Mouse (Mus musculus) heart, adult 2 months (tissue): ENCODE results near the gene Fkbp6. TPM values are rescaled to one million over a fixed set of nuclear protein-coding genes. Genes with fewer than 3 reads are reported as not detected.

Experiments
- DNase-seq, 2 experiments: peaks; one replicate each; pipeline ENCODE4 v3.0.0; 2021
- H3K27ac ChIP-seq: fragments of 200-600 bp; 2 replicates; pipeline ENCODE4 v1.8.1; 2022
- H3K27me3 ChIP-seq: fragments of 200-500 bp; 2 replicates; pipeline ENCODE4 v1.6.1; 2012; ENCODE audit warnings: mild to moderate bottlenecking, low read length, inconsistent platforms, mixed read lengths; ENCODE audit not compliant: control insufficient read depth, insufficient read depth
- H3K36me3 ChIP-seq: fragments of 200-500 bp; 2 replicates; pipeline ENCODE4 v1.6.1; 2012; ENCODE audit warnings: low read length, inconsistent platforms; ENCODE audit not compliant: control insufficient read depth, insufficient read depth
- H3K4me1 ChIP-seq: fragments of 200-500 bp; 2 replicates; pipeline ENCODE4 v1.6.1; 2011; ENCODE audit warnings: low read length; ENCODE audit not compliant: control insufficient read depth, insufficient read depth
- H3K4me3 ChIP-seq: fragments of 200-600 bp; 2 replicates; pipeline ENCODE4 v1.8.1; 2022
- H3K79me2 ChIP-seq: fragments of 200-500 bp; replicated peaks from 2 replicates; pipeline ENCODE4 v1.6.1; 2012; ENCODE audit warnings: mild to moderate bottlenecking, inconsistent platforms, low read length, moderate library complexity, mixed read lengths; ENCODE audit not compliant: control insufficient read depth, insufficient read depth
- H3K9ac ChIP-seq: fragments of 200-500 bp; 2 replicates; pipeline ENCODE4 v1.6.1; 2012; ENCODE audit warnings: low read depth, mild to moderate bottlenecking, control low read depth, inconsistent platforms, low read length, mixed read lengths
- CTCF ChIP-seq: fragments of 200-600 bp; IDR thresholded peaks from 2 replicates; pipeline ENCODE4 v1.8.1; 2022; ENCODE audit warnings: antibody characterized with exemption, mild to moderate bottlenecking, moderate library complexity
- EP300 ChIP-seq: fragments of 200-500 bp; IDR thresholded peaks from 2 replicates; pipeline ENCODE4 v1.6.1; 2011; ENCODE audit warnings: low read depth, low read length, control low read depth; ENCODE audit not compliant: insufficient read depth
- POLR2A ChIP-seq: fragments of 200-500 bp; IDR thresholded peaks from 2 replicates; pipeline ENCODE4 v1.6.1; 2011; ENCODE audit warnings: mild to moderate bottlenecking, low read depth, low read length, control low read depth; ENCODE audit not compliant: insufficient read depth
- WGBS: fragments of 180-500 bp; shearing (Covaris S2); methylation state at CpG from one replicate; pipeline ENCODE4 v1.1.7; 2018; 5-methylcytosine and 5-hydroxymethylcytosine counted together
- intact Hi-C: fragments of 180-260 bp; cut with DNase I; formaldehyde crosslinking; loops from one replicate; pipeline ENCODE4 v1.15.1; 2025
- long read RNA-seq: library from polyadenylated mRNA; stranded (forward); transcript quantifications from one replicate; pipeline ENCODE4 v2.0.0, GENCODE M21; 2021
- polyA plus RNA-seq: library from polyadenylated mRNA; depleted of rRNA; stranded (reverse); fragments of >200 nt; gene quantifications from 2 replicates; pipeline ENCODE4 v1.2.3, GENCODE M21; 2012; rRNA removed
- total RNA-seq, 2 experiments: library from RNA; stranded (reverse); gene quantifications; 2 replicates each; pipeline ENCODE4 v1.2.3; 2021

Gene Fkbp6
- under 1 TPM; 0.31 to 0.41 TPM for total RNA-seq
- polyA plus RNA-seq: 0.26 TPM in 1 of 2 replicates, not detected in the other
- long read RNA-seq, partial matches to known transcripts: 0 of 1 reads
- long read RNA-seq, other reads (novel, unspliced or antisense): 0 of 1 reads

DNA sequence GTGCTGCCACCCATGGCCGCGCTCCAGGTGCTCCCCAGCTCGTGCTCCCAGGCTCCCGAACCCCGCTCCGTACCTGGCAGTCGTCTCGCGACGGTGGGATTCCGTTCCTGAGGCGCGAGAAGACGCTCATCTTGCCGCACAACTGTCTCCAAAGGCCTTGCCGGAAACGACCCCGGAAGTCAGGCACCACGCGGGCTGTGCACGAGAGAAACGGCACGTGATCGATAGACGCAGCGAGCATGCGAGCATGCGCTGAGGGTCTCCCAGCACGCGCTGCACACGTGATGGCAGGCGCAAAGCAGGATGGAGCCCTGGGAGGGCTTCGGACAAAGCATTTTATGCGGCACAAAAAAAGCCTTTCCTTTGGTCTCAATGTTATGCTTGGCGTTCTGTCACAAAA is at the start of gene Fkbp6:
Fkbp6 (minus strand) TSS at position 183 of the 400 bp plus-strand sequence.
- no peaks in the 10 kb centered on the region for H3K36me3 ChIP-seq
- DNase-seq: no peak
- intact Hi-C loops: no loop called here
- no peak within 1 kb of the TSS for H3K9ac ChIP-seq
- H3K4me1 ChIP-seq: no peaks in the 10 kb centered on the region
- no peaks in the 10 kb centered on the region; the same call in 1 of the 2 replicates for H3K27me3 ChIP-seq
- TF ChIP-seq POLR2A (no peak), CTCF (no peak), EP300 (no peak)
- H3K4me3 ChIP-seq: no peak within 1 kb of the TSS
- H3K27ac ChIP-seq: no peak within 1 kb of the TSS
- H3K79me2 ChIP-seq: no peaks in the 10 kb centered on the region
- WGBS: 89% methylated on average over 35 of the region's 35 CpGs

DNA sequence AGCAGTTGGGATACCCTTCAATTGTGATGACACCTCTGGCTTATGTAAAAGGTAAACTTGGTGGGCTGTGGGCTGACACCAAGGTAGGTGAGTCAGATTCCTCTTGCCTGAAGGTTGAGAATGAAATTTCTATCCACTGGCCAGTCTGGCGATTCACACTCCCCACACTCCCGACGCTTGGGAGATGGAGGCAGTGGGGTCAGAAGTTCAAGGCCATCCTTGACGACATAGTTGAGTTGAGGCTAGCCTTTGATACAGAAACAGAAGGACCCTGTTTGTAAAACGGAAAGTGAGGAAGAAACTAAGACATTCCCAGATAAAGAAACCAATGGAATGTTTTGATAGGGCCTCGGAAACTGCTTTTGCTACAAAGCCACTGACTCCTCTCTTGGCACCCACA is 49.5 kb upstream of the Fkbp6 start:
- Histone ChIP-seq H3K27me3 (no peaks in the 10 kb centered on the region), H3K79me2 (no peaks in the 10 kb centered on the region), H3K4me1 (peaks cover 3% of the 10 kb centered on the region), H3K9ac (no peak overlapping the region), H3K4me3 (no peak overlapping the region), H3K27ac (no peak overlapping the region), H3K36me3 (no peaks in the 10 kb centered on the region)
- intact Hi-C loops: no loop called here
- 46% methylated on average over 6 of the region's 6 CpGs for WGBS
- DNase-seq: no peak
- TF ChIP-seq EP300 (no peak), POLR2A (no peak), CTCF (no peak)

DNA sequence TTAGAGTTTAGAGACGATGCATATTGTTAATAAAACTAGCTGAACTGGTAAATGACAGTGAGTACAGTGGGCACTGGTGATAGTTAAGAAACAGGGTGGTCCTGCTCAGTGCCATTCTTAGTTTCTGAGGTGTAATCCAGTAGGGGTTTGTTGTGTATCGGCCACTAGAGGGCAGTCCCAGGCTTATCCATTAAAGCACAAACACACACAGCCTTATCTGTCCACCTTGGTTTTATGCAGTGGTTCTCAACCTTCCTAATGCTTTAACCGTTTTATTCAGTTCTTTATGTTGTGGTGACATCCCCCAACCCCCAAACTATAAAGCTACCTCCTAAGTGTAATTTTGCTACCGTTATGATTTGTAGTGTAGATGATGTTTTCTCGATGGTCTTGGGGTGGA is 46.0 kb upstream of the Fkbp6 start:
- Histone ChIP-seq H3K27me3 (no peaks in the 10 kb centered on the region), H3K4me3 (no peak overlapping the region), H3K9ac (no peak overlapping the region), H3K36me3 (no peaks in the 10 kb centered on the region; the same call in 1 of the 2 replicates), H3K27ac (no peak overlapping the region), H3K79me2 (peaks cover 4% of the 10 kb centered on the region), H3K4me1 (peaks cover 5% of the 10 kb centered on the region)
- 42% methylated on average over 5 of the region's 5 CpGs for WGBS
- no peak for DNase-seq
- intact Hi-C loops: no loop called here
- TF ChIP-seq POLR2A: no peak
- peak; percentile 82 for TF ChIP-seq CTCF

DNA sequence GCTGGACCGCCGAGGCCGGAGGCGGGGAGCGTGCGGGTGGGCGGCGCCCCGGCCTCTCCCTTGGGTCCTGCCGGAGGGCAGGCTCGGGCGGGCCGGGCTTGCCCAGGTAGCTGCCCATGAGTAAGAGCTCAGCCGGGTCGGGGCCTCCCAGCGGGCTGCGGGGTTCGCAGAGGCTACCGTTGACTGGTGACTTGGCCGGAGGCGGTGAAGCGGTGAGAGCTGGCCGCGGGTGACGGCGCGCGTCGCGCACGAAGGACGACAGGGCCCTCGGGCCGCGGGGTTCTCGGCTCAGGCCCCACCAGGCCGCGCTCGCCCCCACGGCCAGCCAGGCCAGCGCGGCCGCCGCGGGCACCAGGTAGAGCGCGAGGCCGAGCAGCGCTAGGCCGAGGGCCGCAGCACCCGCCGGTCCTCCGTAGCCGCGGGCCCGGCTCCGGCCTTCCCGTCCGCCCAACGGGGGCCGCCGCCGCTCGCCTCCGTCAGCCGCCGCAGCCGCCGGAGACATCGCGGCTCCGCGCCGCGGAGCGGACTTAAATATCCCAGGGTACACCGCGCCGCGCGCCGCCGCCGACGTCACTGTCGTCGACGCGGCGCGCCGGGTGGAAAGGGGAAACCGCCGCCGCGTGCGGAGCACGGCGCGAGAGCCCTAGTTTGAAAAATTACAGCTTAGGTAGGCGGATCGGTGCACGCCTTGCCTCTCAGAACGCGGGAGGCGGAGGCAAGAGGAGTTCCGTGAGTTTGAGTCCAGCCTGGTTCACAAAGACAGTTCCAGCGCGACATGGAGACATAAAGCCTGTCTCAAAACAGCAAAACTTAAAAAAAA is 44.4 kb upstream of the Fkbp6 start, which contains the start of gene Pom121:
Pom121 (minus strand) TSS at position 543 of the 820 bp plus-strand sequence.
- Histone ChIP-seq H3K4me1 (peaks cover 5% of the 10 kb centered on the region), H3K27ac (peak within 1 kb of the TSS; percentile 81), H3K79me2 (peaks cover 7% of the 10 kb centered on the region), H3K9ac (peak within 1 kb of the TSS; percentile 100), H3K4me3 (peak within 1 kb of the TSS; percentile 94), H3K27me3 (no peaks in the 10 kb centered on the region), H3K36me3 (no peaks in the 10 kb centered on the region; the same call in 1 of the 2 replicates)
- intact Hi-C loops: no loop called here
- TF ChIP-seq POLR2A (peak; percentile 53; the same call in 1 of the 2 replicates), CTCF (no peak), EP300 (no peak)
- WGBS: under 1% methylated on average over 109 of the region's 110 CpGs
- DNase-seq: peak; percentile 87 to 88

DNA sequence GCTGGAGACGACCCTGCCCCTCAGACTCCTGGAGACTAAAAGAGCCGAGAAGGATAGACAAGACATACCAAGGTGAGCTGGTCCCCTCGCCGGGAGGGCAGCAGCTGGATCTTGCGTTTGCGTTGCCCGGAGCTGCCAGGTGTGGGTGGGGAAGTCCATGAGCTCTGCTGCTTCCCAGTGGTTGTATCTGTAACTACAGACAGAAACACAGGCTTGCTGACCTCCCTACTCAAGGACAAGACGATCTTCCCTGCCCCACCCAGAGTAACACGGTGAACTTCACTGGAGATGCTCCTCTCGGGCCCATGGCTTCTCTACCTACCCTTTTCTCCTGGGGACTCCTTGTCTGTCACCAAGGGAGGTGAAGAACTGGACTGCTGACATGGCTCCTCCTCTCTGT is 33.9 kb upstream of the Fkbp6 start:
- TF ChIP-seq EP300 (no peak), POLR2A (no peak), CTCF (no peak)
- Histone ChIP-seq H3K4me3 (no peak overlapping the region), H3K27ac (no peak overlapping the region), H3K36me3 (no peaks in the 10 kb centered on the region), H3K4me1 (no peaks in the 10 kb centered on the region; the same call in 1 of the 2 replicates), H3K9ac (no peak overlapping the region), H3K27me3 (no peaks in the 10 kb centered on the region), H3K79me2 (no peaks in the 10 kb centered on the region)
- intact Hi-C loops: no loop called here
- no peak for DNase-seq
- WGBS: 78% methylated on average over 10 of the region's 10 CpGs

DNA sequence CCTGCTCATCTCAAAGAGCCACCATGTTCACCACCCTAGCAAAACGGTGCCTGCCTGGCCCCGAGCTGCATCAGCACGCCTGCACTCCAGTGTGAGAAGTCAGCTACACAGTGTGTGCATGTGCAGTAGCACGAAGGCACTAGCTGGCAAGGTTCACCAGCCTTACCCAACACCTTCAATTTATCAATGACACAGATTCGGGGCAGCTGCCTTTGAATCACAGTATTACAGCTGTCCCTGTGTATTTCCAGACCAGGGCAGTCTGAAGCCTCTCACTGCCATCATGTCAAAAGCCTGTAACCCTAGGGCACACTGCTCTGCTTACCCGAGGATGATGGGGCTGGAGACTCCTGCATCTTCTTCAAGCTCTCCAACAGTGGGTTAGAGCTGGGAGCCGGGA is 32.9 kb upstream of the Fkbp6 start:
- WGBS: 87% methylated on average over 7 of the region's 7 CpGs
- Histone ChIP-seq H3K27ac (no peak overlapping the region), H3K79me2 (no peaks in the 10 kb centered on the region), H3K4me1 (no peaks in the 10 kb centered on the region; the same call in 1 of the 2 replicates), H3K27me3 (no peaks in the 10 kb centered on the region), H3K9ac (no peak overlapping the region), H3K36me3 (no peaks in the 10 kb centered on the region), H3K4me3 (no peak overlapping the region)
- no peak for DNase-seq
- intact Hi-C loops: no loop called here
- TF ChIP-seq EP300 (no peak), CTCF (no peak), POLR2A (no peak)
